Mouse (Mus musculus): Measurements from ENCODE around the gene Ubqln4. TPM values are rescaled to one million over a fixed set of nuclear protein-coding genes. Genes with fewer than 3 reads are reported as not detected.

The Ubqln4 gene
- 10 to 100 TPM; 73.6 to 77.4 TPM for total RNA-seq (2021)
- long read RNA-seq, experiment 1, transcript Ubqln4-201 (11 exons, 3,330 nt), result major isoform, 48 of 94 reads
- long read RNA-seq, experiment 1, partial matches to known transcripts, result 39 of 94 reads
- long read RNA-seq, experiment 1, other reads (novel, unspliced or antisense), result 7 of 94 reads
- long read RNA-seq, experiment 2, transcript Ubqln4-201 (11 exons, 3,330 nt), result major isoform, 59 of 117 reads
- long read RNA-seq, experiment 2, partial matches to known transcripts, result 49 of 117 reads
- long read RNA-seq, experiment 2, other reads (novel, unspliced or antisense), result 9 of 117 reads

DNA sequence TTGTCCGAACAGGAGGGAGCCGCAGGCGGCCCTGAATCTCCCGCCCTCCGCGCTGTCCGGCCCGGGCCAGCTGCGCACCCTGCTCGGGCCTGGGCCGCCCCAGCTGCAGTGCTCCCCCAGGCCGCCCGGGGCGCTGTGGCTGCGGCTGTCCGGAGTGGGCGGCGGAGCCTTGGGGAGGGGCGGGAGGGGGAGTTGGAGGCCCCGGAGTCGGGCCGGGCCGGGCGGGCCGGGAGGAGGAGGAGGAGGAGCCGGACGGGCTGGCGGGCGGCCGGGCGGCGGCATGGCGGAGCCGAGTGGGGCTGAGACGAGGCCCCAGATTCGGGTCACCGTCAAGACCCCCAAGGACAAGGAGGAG lies at the start of gene Ubqln4:
Gene Ubqln4, plus strand, starts transcription at position 234 of the 355 bp plus-strand sequence.
- intact Hi-C loops (cut with DNase I), result no loop called here
- DNase-seq, result peak; percentile 90 to 91

DNA sequence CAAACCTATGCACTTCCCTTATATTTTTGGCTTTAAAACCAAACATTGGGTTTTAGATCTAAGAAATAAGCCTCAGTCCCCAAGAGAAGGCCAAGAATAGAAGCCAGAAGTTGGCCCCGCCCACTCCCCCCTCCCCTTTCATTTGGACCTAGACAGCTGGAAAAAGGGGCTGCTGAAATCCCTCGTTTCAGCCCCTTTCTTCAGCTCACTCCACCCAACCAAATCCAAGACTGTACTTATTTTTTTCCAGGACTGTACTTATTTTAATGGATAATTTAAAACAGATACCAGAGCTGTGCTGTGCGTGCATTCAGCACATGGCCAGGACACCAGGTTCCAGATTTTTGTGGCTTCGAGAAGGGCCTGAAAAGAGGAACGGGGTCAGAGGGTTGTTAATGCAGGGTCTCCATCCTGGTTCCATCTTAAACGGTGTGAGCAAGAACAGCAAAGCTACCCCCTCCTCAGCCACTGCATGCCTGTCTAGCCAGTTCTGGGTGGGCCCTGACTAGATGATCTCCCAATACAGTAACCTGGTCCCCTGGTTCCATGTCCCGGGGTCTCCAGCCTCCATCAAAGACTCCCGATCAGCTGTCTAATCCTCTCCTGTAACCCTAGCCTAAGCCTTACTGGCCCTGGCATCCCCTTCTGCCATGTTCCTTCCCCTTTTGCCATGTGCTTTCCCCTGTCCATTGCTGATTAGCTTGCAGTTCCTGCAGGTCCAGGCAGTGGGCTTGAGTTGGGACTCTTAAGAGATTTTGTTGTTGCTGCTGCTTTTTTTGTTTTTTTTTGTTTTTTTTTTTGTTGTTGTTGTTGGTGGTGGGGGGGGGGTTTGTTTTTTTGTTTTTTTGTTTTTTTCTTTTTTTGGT lies 49.4 kb upstream of the Ubqln4 start:
- intact Hi-C loops (cut with DNase I), result no loop called here
- no peak for DNase-seq

DNA sequence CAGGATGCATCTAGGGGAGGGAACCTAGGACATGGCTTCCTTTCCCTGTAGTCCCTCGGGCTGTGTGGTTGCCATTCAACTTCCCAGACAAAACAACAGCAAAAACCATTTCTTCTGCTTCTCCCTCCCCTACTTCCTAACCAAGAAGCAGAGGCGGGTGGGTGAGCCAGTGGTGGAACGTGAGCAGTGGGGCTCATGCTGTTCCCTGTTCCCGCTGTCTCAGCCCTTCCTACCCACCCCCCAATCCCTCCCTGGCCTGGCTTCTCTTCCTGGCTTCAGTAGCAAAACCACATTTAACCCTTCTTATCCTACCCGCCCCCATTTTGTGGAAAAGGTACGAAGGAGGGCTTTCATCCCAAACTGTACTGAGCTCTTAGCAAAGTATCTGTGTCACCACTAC lies 48.5 kb upstream of the Ubqln4 start:
- DNase-seq, result no peak
- intact Hi-C loops (cut with DNase I), result no loop called here

DNA sequence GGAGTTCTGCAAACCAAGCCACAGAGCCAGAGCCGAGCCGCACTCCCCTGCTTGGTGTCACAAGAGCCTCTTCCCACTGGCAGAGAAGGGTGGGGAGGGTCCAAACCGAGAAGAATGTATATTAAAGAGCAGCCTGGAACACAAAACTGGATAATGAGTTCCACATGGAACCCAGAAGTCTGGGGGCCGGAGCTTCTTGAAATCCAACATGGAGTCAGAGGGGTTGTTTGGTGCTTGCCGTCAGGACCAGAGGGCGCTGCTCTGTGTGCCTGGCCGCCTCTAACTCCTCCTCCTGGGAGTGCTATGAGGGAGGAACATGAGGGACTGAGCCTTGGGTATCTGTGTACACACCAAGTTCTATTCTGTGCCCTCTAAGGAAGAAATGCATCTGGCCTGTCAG lies 47.8 kb upstream of the Ubqln4 start:
- intact Hi-C loops (cut with DNase I), result no loop called here
- DNase-seq, result no peak

DNA sequence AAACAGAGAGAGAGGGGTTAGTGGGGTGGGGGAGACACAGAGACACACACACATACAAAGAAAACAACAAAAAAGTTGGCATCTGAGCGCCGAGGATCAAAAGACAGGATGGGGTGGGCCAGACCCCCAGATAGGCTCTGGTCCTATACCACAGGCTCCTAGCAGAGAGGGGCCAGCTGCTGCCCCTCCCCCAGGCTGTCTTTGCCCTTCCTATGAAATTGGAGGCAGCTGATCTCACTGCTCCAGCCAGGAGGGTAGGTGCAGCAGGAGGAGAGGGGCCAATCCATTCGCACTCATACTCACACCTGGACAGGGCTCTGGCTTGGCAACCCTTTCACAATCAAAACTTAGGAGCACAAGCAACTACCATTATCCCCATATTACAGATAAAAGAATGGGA lies 44.3 kb upstream of the Ubqln4 start:
- intact Hi-C loops (cut with DNase I), result no loop called here

DNA sequence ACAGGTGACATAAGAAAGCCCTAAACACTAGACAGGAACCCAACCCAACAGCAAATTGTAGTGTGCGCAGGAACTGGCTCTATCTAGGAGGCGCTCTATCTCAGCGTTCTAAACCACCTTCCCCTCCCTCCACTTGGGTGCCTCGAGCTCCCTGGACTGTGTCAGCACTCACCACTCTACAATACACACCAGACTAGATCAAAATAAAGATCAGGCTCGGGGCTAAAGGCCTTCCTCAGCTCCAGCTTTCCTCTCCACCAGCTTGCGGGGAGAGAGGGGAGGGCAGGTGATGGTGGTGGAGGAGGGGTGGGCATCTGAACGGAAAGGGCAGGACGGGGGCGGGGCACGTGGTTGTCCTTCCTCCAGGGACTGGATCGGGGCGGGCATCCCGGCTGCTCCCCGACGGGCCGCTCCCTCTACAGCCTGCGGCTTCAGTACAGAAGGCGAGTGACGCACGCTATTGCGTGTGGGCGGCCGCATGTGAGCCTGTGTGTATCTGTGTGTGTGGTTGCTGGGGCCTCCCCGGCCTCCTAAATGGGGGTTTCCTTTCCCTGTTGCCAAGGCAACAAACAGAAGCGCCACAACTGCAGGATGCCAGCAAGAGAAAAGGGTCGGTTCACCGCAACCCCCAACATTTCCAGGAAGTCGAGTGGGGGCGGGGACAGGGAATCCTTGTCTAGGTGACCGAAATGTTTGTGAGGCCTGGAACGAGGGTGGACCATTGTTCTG lies 43.7 kb upstream of the Ubqln4 start, which contains the start of gene Lmna:
Gene Lmna, minus strand, starts transcription at position 265 of the 729 bp plus-strand sequence.
- intact Hi-C loops (cut with DNase I), result no loop called here
- peak; percentile 87 to 92 for DNase-seq

More for the DNA sequence above, 44.3 kb upstream of the Ubqln4 start:
- DNase-seq, result no peak

DNA sequence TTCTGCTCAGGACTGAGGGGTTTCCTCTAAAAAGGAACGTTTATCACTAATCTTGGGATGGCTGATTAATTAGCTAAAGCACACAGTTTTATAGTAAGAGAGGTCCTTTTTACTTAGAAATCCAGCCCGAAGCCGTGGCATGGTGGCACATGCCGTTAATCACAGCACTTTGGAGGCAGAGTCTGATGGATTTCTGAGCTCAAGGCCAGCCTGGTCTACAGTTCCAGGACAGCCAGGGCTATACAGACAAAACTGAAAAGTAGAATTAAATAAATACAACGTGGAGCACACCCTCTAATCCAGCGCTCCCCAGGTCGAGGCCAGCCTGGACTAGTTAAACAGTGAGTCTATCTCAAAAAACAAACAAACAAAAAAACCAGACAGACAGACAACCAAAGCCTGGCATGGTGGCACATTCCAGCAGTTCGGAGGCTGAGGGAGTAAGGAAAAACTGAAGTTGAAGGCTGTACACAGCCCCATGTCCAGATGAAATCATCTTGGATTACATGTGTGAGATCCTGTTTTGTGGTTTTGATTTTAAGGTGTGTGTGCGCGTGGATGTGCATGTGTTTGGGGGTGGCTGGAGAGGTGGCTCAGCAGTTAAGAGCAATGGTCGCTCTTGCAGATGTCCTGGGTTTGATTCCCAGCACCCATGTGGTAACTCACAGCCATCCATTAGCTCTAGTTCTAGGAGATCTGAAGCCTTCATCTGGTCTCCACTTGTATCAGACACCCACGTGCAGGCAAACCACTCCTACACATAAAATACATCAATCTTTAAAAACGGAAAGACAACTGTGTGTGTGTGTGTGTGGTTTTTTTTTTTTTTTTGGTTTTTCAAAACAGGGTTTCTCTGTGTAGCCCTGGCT lies 42.9 kb upstream of the Ubqln4 start:
- intact Hi-C loops (cut with DNase I), result no loop called here
- no peak for DNase-seq

DNA sequence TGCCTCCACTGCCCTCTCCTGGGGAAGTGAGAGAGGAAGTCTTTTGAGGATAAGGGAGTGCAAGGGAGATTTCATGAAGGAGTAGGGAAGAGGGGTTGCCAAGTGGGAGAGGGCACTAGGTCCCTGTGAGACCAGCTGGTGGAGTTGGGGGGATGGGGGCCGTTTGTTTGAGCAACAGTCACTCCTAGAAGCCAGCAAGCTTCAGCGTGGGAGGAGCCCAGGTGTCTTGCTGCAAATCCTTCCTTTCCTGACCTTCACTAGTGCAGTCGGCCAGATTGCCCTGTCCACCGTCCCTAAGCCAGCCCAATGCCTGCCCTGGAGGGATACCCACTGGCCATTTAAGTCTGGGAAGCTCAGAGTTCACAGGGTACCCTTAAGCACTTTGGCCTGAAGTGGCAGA lies 42.0 kb upstream of the Ubqln4 start:
- DNase-seq, result no peak
- intact Hi-C loops (cut with DNase I), result no loop called here

DNA sequence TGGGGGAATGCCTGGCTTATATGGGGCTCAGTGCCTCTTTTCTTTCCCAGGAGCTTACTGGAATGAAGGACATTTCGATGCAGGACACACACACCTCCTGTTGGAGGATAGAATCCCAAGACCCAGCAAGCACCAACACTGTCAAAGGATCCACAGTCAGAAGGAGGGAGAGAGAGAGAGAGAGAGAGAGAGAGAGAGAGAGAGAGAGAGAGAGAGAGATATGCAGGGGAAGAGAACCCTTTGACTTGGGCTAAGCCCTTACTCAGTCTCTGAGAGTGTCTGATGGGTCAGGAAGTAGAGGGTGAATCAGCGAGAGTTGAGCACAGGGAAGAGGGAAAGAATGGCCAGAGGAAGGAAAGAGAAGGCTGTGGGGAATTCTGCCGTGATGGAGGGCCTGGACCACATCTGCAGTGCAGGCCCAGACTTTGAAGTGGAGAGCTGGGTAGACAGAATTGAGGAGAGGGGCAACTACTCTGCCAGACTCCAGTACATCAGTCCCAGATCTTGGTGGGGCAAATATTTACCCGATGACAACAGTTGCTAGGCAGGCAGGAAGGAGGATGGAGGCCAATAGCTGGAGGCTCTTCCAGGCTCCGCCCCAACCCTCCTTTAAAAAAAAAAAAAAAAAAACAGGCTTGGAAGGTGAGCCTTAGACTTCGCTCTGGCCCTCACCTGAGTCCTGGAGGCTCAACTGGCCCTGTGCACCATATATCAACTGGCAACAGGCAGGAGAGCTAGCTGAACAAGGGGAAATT lies 41.2 kb upstream of the Ubqln4 start:
- intact Hi-C loops (cut with DNase I), result no loop called here

DNA sequence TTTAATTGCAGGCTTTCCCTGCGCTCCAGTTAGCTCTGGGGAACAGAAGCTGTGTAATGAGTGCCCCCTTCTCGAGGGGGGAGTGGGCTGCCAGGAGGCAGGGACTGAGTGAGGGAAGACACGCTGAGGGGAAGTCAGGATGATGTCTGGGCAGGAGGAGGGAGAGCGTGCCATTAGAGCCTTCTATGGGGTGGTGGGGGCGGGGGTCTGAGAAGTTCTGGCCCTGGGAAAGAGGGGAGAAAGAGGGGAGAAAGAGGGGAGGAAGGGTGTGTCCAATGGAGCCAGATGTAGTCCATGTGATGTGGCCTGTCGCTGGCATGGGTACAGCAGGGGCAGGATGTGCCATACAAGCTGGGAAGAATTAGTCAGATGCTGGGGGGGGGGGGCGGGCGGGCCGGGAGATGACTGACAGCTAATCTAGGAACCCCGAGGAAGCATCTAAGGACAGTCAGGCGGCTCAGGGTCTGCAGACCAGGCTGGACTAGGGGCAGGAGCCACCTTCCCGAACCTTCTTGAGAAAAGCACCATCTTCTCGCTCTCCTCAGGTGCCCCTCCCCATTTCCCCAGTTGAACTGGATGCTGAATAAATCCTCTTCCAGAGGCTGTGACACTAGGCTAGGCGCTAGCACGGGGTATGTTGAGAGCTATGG lies 40.5 kb upstream of the Ubqln4 start:
- no peak for DNase-seq
- intact Hi-C loops (cut with DNase I), result no loop called here

More for the DNA sequence above, 41.2 kb upstream of the Ubqln4 start:
- DNase-seq, result no peak

DNA sequence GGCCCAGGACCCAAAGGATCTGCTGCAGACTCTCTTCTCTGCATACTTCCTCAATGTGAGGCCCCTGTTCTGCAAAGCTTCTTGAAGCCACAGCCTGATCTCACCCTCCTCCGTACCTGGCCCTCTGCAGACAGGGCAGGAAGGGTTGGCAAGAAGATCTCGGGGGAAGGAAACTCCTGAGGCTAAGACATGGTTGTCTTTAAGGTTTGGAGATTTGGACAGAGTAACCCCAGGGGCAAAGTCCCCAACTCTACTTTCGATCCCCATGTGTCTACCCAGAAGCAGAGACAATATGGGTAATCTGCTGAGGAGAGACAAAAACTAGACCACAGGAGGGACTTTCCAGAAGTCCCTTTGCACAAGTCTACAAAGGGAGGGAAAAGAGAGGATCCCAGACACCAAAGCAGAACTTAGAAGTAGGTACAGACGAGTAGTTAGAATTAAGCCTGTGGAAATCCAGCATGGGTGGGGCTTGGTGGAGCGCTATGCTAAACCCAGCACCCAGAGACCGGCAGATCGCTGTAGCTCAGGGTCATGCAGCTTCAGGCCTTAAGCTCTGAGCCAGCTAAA lies 39.9 kb upstream of the Ubqln4 start:
- intact Hi-C loops (cut with DNase I), result no loop called here
- DNase-seq, result no peak

DNA sequence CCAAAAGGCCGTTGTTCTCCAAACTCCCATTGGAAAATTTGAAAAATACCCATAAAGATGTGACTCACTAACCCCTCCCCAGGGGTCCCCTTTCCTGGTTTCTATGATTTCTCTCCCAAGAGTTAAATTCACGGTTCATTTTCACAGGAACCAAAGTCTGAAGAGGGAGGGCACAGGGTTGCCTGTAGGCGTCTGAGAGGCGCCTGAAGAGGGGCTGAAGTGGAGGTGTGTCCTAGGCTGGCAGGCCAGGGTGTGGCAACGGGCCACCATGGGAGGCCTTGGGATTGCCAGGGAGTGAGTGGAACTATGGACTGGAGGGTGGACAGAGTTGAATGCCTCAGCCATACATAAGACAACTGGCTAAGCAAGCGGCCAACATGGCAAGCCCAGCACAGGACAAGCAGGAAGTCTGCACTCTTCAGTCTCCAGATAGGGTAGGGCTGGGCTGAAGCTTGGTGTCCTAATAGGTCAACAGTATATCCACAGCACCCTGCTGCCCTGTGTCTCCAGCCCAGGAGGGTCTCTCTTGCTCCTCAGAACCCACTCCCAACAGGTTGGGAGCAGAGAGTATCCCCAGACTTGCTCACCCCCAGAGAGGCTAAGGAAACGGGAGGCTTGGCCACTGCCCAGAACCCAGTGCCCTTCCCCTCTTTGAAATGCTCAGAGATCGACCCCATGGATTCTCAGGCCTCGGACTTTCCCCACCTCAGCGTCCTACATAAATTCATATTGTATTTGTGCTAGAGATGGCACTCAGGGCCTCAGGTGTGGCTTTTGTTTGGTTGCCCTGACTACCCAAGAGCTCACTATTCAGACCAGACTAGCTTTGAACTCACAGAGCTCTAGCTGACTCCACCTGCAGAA lies 39.1 kb upstream of the Ubqln4 start:
- intact Hi-C loops (cut with DNase I), result no loop called here
- DNase-seq, result no peak

DNA sequence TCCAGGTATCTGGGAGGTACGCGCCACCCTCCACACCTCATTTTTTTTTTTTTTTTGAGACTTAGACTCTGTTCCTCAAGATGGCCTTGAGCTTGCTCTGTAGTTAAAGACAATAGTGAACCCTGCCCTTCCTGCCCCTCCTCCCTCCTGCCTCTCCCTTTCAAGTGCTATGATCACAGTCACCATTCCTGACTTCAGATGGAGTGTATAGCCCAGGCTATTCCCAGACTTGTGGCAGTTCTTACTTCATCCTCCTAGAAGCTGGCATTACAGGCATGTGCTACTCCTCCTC lies 38.5 kb upstream of the Ubqln4 start:
- intact Hi-C loops (cut with DNase I), result no loop called here
- no peak for DNase-seq

DNA sequence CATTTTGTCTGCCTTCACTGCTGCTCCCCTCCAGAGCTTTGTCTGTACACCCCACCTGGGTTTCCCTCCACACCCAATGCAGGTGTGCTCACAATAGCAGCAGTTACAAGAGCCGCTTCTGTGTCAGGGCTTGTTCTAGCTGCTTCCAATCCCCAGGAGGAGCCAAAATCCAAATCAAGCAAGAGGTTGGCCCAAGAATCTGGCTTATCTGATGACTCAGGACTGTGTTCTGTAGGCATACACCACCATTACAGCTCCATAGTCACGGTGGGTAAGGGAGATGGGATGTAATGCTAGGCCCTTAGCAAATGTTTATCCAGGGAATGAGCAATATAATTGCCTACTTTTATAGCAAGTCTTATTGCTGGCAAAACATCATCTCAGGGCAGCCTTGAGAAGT lies 37.2 kb upstream of the Ubqln4 start:
- intact Hi-C loops (cut with DNase I), result no loop called here
- DNase-seq, result no peak

DNA sequence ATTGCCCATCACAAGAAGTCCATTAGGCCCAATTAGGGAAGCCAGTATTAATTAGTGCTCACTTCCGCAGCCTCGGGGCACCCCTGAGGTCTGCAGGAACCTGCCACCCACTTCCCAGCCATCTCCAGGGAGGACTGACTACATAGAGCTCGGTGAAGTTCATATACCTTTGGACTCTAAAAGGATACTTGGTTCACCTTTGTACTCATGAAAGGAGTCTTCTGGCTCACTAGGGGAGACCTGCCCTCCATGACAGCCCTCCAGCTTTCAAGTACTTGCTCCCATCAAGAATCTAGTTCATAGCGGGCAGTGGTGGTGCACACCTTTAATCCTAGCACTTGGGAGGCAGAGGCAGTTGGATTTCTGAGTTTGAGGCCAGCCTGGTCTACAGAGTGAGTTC lies 35.1 kb upstream of the Ubqln4 start:
- no peak for DNase-seq
- intact Hi-C loops (cut with DNase I), result no loop called here

DNA sequence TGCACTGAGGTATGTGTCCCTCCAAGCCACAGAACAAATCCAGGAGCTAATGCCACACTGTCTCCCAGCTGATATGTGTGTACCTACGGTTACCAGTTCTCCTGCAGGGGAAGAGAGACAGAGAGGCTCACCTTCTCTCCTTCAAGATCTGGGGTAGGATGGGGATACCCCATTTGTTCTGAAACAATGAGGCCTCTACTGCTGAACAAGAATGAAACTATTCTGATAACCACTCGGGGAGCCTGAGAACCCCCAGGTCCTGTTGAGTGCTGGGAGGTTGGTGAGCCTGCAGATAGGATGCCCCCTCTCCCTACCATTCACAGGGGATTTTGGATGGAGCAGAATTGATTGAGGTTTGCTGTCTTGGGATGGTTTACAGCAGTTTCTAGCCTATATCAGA lies 33.5 kb upstream of the Ubqln4 start:
- DNase-seq, result no peak
- intact Hi-C loops (cut with DNase I), result no loop called here

DNA sequence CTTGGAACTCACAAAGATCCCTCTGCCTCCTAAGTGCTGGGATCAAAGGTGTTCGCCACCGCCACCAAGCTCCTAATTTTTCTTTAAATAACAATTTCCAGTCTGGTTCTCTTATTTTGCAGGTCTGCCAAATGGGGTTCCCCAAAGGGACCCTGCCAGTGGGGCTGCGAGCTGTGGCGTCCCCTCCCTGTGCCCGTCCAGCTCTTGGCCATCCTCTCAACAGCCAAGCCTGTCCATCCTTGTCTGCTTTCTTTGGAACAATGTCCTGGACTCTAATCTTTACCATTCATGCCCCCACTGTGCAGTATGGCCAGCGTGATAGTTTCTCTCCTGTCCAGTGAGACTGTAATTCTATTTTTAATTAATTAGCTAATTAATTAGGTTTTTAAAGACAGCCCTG lies 32.4 kb upstream of the Ubqln4 start:
- no peak for DNase-seq
- intact Hi-C loops (cut with DNase I), result loop anchor here (1.0 kb wide), 1 partner anchor 38 kb away; no protein-coding TSS in a partner anchor

DNA sequence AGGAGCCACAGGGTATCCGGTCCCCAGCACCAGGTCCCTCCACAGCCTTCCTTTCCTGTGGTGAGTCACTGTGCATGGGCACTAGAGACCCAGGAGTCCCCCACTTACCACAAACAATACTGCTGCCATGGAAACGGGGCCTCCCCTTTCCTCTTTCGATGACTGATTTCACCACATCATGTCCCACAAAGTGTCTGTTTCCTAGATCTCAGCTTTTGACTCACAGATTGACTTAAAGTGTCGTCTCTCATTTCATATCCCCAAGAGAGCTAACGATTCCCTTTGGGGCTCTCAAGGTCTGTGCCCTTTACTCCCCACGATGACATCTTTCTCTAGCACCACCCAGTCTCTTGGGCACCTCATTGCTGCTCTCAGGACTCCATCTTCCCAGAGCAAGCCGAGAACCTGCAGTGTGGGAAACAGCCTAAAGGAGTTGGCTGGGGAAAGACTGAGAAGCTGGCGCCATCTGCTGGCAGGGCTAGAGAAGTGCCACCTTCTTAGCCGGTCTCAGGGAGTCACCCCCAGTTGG lies 31.7 kb upstream of the Ubqln4 start:
- intact Hi-C loops (cut with DNase I), result loop anchor here (1.0 kb wide), 1 partner anchor 39 kb away; no protein-coding TSS in a partner anchor
- peak; percentile 59 to 64 for DNase-seq
